Mouse (Mus musculus) 3134 (cell line): ENCODE results near the gene Fam229b.

ENCODE experiments used
- DNase-seq: peaks from one replicate; pipeline ENCODE4 v3.0.0-alpha.2; 2011; ENCODE audit warnings: low spot score; ENCODE audit not compliant: insufficient read length; ENCODE audit errors: extremely low read depth

Gene Fam229b

DNA sequence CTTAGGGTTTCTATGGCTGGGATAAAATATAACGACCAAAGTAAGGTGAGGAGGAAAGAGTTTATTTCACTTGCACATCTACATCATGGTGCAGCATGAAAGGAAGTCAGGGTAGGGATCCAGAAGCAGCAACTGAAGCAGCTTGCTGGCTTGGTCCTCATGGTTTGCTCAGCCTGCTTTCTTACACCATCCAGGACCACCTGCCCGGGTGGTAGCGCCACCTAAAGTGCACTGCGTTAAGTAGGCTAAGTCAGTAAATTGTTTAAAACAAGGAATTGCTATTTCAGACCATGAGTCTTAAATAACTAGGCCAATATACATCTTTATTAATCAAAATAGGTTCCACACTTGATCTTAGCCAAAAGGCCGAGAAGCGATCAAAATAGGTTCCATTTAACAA is 5.0 kb upstream of the Fam229b start:
- no peak for DNase-seq

GRCm38 (mm10) chr10:39137766-39138165 is 4.1 kb upstream of the Fam229b start:
- DNase-seq, result no peak

GRCm38 (mm10) chr10:39121412-39121811 is 12.3 kb downstream of the Fam229b start:
- no peak for DNase-seq

DNA sequence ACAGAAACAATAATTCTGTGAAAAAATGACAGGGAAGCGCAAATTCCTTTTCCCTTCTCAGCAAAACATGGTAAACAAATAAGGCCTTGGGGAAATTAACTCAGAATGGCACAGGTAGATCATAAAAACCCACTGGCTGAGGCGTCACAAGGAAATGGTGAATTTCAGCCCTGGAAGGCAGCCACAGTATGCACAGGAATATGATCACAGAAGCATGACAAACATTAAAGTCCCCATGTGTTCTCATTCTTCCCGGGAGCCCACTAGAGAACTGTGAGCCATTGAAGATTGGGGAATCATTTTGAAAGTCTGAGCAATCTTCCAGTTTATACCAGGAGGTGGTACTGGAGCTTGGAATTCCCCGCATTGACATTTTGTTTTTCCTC is 24.2 kb downstream of the Fam229b start:
- no peak for DNase-seq

DNA sequence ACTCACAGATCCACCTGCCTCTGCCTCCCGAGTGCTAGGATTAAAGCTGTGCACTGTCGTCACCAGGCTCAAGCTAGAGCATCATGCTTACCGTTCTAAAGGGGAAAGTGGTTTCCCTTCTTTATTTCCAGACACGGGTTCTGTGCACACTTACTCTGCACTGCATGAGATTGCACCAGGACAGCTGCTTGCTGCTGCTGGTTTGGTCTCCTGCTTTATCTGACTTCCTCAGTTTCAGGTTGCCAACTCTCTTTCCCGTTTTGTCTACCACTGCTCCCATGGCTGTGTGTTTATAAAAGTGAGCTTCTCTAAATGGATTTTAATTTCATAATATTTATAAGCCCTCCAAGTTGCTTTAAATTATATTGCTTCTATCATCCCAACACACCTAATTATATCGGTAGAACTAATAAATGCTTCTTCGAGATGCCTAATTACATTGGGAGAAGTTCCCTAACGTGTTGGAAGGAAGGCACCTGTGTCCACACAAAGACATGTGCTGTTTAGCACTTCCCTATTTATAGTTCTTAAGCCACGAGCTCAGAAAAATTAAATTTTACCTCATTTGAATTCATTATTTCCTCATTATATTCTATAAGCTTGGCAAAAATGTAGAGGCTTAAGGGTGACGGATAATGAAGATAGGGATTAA is 24.8 kb downstream of the Fam229b start:
- DNase-seq, result no peak

DNA sequence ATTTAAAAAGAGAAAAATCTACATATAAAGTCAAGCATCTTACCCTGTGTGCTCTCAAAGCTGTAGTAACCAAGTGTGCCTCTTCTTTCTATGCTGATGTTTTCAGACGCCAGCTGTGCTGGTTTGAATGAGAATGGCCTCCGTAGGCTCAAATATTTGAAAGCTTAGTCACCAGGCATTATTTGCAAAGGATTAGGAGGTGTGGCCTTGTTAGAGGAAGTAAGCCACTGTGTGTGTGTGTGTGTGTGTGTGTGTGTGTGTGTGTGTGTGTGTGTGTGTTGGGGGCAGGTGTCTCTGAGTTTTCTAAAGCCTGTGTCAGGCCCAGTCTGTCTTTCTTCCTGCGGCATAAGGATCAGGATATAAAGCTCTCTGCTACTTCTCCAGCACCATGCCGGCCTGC is 26.8 kb downstream of the Fam229b start:
- DNase-seq, result no peak

DNA sequence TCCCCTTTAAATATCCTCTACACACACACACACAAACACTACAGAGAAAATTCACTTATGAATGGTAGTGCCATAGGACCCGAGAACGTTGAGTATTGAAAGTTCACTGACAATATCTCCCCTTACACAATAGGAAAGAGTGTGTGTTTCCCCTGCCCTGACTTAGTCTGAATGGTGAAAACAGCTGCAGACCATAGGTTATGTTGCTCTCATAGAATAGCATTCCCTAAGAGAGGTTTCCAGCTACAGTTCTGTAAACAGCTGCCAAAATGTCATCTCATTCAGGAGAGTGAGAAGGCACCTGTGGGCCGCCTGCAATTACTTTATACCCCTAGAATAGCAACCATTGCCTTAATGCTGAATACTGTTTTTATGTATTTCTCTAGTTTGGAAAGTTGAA is 27.3 kb downstream of the Fam229b start:
- DNase-seq, result no peak

DNA sequence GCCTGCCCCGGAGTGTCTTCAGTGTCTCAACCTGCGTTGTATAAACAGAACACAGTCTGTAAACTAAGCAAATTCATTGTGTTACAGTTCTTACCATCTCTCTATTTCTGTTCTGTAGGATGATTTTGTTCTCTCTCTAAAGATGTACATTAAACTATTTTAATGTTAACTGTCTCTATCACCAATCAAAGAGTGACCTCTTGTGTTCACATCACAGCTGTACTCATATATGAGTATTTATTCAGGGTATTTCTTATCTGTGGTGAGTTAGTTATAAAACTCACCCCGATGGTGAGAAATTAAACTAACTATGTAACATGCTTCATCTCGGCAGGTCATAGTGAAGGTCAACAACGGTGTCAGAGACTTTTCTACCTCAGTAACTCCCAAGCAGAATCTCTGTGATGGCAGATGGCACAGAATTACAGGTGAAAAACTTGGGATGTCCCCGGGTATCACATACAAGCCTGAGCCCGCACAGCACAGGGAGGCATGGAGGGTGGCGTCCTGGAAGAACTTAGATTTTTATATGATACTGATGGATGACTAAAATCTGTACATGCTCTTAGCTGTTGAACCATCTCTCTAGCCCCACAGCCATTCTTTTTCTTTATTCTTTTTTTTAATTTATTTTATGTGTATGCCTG is 28.8 kb downstream of the Fam229b start:
- no peak for DNase-seq

GRCm38 (mm10) chr10:39098746-39099145 is 35.0 kb downstream of the Fam229b start:
- DNase-seq, result no peak

DNA sequence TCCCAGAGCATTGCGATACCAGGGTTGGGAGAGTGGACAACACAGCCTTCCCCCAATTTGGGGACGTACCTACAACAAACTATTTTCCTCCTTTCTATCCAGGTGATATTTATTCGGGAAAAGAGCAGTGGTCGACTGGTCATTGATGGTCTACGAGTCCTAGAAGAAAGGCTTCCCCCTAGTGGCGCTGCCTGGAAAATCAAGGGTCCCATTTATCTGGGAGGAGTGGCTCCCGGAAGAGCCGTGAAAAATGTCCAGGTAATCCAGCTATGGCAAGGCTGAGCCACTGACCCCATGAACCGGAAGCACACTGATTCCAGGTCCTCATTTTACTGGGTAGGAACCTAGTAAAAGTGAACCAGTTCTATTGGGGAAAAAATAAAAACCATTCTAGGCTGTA is 36.7 kb downstream of the Fam229b start:
- no peak for DNase-seq

GRCm38 (mm10) chr10:39072048-39072447 is 61.7 kb downstream of the Fam229b start:
- no peak for DNase-seq
